Mouse (Mus musculus): ENCODE measurements at regions not wholly inside any gene's neighbourhood (a gene's known extent, or its start where the extent isn't known, plus 50 kb on each side); places are given as distances from the start of the nearest gene placed in this dataset.

DNA sequence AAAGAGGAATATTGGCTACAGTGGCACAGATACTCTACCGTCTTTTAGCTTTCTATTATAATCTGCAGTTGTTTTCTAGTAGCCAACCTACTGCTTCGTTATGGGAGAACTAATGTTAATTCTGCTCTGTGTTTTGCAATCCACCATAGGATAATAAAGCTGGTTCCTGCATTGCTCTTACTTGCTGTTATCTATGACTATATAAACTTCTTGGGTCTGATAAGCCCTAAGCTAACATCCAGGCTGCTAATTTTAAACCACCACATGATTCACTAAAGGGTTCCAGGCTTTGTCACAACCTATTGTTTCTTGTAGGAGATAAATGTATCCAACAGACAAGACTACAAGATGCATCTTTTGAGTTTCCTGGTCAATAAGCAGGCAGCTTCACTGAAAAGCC, 173.5 kb upstream of the Aga start:
- no peak for ATAC-seq (replicated peaks; ENCODE audit: poor library complexity)

DNA sequence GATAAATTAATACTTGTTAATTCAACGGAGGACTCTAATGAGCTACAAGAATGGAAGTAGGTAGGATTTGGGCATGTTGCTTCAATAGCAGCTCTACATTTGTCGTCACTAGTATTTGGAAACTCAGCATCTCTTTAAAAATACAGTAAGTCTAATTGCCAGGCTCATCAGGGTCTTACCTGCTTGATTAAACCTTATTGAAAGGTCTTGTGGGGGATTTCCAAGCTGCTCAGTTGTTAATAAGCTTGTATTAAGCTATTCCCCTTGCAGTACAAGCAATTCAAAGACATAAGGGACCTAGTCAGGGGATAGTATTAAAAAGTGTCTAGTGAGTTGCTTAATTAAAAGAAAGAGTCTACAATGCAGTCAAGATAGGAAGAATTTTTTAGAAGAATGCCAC, 142.9 kb upstream of the Aga start:
- no peak for ATAC-seq (replicated peaks; ENCODE audit: poor library complexity)

DNA sequence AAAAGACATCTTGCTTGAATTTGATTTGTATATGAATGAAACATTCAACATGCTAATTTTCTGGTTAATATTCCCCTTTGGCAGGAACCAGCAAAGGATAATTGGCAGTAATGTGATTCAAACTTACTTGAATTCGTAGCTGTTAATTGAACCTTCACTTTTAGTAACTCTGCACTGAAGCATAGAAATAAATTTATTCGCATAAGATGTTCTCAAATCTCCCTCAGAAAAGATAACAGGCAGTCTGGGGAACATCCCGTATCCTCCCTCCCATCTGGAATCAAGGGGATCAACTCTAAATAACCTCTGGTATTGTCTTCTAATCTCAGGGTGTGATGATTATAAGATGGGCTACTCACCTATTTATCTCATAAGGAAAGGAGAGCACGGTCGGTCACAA, 138.1 kb upstream of the Aga start:
- ATAC-seq (replicated peaks; ENCODE audit: poor library complexity), result no peak

DNA sequence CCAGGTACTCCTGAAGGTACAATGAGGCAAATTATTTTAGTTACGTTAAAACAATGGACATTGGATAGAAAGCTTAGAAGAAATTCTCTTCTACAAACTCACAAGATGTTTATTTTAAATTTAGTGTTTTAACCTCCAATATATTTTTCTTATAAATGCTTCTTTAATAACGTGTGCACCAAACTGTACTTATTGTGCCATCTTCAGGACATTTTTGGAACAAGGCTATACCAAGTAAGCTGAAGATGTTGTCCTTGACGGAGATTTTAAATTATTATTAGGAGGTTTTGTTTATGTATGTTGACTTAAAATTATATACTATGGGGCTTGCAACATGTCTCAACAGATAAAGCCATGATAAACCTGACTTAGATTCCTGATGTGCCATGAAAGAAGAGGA, 99.4 kb upstream of the Aga start:
- no peak for ATAC-seq (replicated peaks; ENCODE audit: poor library complexity)

DNA sequence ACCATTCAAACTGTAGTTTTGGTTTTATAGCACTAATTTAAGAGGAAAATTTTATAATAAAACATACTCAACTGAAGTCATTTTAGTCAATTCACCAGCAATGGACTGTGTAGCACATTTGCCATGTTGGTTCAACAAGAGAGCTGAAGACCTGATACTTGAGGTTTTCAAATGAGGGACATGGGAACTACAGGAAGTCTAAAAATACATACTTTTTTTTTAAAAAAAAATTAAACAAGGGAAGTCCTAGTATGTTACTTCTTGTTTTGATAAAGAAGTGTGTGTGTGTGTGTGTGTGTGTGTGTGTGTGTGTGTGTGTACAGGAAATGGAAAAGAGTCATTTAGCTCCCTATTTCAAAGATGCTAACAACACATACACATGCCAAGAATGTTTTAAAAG, 77.3 kb upstream of the Aga start:
- peak; percentile 55 for ATAC-seq (replicated peaks; ENCODE audit: poor library complexity)

DNA sequence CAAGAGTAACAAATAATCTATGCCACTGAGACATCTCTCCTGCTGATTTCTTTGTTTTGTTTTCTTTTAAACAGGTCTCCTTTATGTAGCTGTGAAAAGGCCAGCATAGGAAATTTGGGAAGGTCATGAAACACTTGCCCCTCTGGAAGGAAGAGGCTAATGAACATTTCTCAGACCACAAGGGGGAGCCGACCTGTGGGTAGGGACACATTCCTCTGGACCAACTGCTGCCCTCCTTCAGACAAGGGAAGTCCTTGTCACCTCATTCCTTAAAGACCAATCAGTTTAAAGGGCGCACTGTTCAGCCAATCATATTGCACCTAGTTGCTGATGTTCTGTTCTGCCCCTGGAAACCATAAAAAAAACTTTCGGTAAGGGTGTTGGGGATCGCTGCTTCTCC, 75.8 kb upstream of the Aga start:
- ATAC-seq (replicated peaks; ENCODE audit: poor library complexity), result no peak

DNA sequence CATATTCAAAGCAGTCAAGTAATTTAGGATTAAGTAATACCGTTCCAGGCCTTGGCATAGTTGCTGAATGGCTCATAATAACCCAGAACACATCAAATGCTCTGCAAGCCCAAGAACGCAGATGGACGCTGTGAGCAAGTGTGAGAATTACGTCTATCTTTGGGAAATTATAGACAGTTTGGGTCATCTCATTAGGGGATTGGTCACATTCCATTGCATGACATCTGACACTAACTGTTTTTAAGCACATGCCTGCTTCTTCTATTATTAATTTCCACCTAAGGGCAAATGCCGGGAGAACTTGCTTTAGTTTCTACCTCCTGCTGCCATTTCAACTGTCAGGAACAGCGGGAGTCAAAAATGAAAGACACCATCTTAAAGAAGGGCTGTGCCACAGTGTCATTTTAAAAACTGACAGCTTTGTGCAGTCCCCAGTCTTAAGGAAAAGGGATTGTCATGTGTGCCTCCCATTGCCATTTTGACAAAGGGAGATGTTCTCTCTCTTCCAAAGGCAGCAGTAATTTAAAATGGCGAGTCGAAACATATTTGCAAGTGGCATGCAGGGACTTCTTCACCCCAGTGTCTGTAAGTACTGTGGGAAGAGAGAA, 64.7 kb upstream of the Aga start:
- ATAC-seq (replicated peaks; ENCODE audit: poor library complexity), result no peak
